Mouse (Mus musculus): ENCODE results near the gene Gosr2.

The Gosr2 gene

DNA sequence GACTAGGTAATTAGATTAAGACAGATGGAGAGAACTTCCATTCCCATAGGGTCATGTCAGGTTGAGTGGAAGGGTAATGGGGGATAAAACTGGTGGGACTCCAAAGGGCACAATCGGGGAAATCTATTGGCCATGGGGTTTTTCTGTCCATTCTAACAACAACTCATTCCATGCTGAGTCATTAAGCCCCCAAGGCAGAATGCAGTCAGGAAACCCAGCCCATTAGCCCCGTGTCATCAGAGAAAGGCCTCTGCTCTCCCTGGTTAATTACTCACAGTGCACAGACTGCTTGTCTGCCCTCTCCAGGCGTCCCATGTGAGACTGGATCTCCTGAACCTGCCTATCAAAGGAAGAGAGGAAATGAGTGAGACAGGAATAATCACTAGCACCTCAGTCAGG, 8.7 kb downstream of the Gosr2 start:
- no peak for DNase-seq

DNA sequence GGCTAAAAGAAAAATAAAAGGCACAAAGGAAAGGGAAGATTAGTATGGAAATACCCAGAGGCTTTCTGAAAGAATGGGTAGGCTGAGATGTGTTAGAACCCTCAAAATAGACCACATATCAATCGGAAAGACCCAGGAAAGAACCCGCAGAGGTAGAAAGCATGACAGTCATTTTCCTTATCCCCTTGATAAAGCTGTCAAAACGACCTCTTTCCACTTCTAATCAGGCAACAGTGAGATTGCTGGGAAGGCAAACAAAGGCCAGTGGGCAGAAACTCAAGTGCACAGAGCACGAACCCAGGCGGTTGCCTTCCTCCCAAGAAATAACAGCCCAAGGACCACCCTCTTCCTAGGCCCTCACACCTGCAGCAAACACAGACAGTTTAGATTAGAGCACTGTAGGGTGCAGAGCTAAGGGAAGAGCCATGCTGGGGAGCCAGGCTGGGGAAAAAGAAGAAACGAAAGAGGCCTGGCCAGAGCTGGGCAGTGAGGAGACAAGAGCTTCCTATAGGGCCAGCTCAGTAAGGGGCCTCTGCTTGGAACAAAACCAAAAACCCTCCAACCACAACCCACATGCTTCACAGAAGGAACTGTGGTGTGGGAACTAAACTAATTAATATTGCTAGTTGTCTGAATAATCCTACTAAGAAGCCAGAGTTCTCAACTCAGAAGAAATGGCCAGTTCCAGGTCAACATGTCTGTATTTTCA, 9.3 kb downstream of the Gosr2 start:
- DNase-seq, result no peak

DNA sequence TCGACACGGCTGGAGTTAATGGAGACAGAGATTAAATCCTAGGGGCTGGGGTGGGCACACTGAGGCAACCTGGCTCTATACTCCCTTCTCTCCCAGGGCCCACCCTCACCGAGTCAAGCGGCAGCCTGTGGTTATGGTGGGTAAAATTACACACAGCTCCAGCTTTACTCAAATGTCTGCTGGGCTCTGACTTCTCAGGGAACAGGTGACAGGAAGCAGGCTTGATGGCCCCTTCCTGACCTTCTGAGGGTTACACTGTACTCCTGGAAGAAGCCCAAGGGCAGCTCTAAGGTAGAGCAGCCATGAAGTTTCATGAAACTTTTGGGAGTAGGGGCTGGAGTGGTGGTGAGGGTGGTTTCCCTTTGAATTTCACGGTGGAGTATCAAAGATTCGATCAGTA, 11.0 kb downstream of the Gosr2 start:
- no peak for DNase-seq

GRCm38 (mm10) chr11:103685261-103685736, 12.4 kb downstream of the Gosr2 start:
- DNase-seq, result peak; percentile 64

GRCm38 (mm10) chr11:103683667-103684334, 13.9 kb downstream of the Gosr2 start:
- no peak for DNase-seq

DNA sequence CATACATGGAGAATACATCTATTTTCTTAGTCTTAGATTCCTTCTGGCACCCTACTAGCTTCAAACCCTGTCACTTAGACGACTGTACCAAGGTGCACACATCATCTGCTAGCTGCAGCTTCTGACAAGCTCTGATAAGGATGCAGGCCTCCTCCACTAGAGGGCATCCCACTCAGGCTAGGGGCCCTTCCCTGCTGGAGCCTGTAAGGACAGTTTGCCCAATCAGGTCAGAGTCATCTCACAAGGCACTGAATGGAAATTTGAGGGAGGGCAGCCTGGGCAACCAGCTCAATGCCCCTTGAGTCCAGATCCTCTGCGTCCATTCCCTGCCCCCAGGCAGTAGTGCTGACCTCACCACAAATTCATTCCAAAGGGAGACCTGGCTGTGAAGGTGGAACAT, 20.7 kb downstream of the Gosr2 start:
- peak; percentile 61 for DNase-seq

- DNase-seq, result peak; percentile 69
These were observed 22.1 kb downstream of the Gosr2 start for GRCm38 (mm10) chr11:103675556-103675955.

- DNase-seq, result no peak
These were observed 30.7 kb downstream of the Gosr2 start for GRCm38 (mm10) chr11:103666907-103667426.

DNA sequence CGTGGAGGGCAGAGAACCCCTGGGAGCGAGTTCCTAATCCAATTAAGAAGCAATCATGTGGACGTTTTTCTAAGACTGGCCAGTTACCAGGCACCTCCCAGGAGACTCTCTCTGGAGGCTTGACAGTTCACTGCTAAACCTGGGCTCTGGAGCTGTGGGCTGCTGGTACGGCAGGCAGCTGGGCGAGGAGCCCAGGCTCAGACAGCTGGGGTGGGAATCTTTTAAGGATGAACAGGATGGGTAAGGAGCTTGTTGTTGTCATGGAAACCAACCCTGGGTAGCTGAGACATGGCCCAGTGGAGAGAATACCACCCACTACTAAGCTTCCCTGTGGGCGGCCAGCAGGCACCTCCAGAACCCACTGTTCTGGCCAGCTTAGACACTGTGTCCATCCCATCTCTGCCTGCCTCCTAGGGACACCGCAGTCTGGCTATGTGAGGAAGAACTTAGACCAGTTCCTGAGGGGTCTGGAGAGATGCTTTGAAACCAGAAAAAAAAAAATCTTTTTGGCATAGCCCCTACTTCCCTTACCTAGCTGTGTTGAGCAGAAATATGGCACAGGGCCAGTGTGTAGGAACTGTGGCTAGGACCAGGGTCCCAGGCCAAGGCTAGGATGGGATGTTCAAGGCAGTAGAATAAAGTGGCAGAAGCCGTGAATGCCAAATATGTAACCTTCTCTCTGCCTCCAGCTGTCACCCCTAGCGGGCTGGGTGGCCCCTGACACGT, 31.4 kb downstream of the Gosr2 start:
- DNase-seq, result peak; percentile 77

DNA sequence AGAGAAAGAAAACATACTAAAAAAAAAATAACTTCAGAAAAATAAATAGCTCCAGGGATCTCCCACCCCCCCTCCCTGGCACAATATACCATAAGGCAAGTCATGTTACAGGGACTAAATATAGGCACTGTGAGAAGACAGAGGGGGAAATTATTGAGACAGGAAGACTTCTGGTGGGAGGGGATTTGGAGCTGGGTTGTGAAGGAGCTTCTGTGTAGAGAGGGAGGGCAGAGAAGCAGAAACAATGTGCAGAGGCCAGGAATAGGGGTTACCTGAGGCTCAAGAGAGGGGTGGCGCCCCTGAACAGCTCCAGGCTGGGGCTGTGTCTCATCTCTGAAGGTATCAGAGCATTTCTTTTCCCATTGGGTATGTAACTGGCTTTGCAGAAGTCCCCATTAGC, 32.0 kb downstream of the Gosr2 start:
- no peak for DNase-seq

DNA sequence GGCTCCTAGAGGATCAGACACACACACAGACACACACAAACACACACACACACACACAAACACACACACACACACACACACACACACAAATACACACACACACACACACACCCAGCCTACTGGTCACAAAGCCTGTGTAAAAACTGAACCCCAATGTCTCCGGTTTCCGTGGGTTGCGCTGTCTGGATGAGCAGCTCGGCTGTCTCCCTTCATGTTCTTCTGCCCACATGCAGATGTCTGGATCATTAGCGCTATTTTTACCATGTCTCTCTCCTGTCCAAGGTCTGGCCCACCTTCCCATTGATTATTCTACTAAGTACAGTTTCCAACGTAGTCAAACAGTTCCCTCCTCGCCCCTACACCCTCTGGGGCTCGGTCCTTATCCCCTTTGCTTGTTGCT, 34.6 kb downstream of the Gosr2 start:
- DNase-seq, result no peak

GRCm38 (mm10) chr11:103662546-103662945, 35.2 kb downstream of the Gosr2 start:
- peak; percentile 83 for DNase-seq

DNA sequence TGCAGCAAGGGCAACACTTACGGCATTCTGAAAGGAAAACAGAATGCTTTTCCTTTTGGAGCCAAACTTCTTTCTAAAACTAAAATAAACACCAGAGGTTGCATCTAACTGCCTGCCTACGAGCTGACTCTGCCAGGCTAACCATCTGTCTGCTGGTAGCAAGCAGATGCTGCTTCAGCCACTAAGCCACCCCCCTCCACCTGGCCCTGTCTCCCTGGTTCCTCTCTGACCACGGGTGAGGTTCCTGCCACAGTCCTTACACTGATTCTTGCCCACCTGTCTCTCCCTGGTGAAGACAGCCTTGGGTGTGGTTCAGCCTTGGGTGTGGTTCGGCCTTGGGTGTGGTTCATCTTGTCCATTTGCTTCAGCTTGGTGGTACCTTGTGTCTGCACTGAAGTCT, 35.8 kb downstream of the Gosr2 start:
- peak; percentile 38 for DNase-seq

DNA sequence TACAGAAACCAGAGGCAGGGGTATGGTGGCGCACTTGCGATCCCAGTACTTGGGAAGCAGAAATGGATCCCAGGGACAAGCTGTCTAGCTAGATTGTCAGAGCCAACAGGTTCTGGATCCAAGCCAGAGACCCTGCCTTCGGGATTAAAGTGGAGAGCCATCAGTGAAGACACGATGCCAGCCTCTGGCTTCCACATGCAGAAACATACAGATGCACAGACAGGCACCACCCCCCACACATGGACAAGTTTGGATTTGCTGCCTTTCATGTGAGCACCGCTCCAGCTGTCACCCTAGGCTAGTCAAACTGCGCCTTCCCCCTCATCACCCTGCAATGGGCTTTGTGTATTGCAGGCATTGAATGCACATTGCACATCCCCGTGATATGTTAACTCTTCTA, 39.5 kb downstream of the Gosr2 start:
- no peak for DNase-seq

- DNase-seq, result no peak
These were observed 41.2 kb downstream of the Gosr2 start for GRCm38 (mm10) chr11:103656520-103656919.

GRCm38 (mm10) chr11:103653359-103653965, 44.2 kb downstream of the Gosr2 start:
- DNase-seq, result peak; percentile 57

DNA sequence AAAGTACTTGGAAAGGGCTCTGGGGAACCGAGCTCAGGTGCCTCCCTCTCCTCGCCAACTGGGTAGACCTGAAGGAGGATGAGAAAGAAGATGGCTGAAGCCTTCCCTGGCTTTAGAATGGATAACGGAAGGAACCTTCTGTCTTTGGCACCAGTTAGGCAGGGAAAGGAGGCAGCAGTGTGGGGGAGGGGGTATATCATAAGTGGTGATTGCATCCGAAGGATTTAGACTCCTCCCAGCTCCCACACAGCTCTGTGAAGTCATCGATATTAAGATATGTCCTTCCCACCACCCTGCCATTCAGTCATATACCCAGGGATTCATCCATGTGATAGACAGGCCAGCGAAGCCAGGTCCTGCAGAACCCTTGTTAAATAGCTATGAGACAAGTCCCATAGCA, 46.3 kb downstream of the Gosr2 start:
- DNase-seq, result peak; percentile 42

DNA sequence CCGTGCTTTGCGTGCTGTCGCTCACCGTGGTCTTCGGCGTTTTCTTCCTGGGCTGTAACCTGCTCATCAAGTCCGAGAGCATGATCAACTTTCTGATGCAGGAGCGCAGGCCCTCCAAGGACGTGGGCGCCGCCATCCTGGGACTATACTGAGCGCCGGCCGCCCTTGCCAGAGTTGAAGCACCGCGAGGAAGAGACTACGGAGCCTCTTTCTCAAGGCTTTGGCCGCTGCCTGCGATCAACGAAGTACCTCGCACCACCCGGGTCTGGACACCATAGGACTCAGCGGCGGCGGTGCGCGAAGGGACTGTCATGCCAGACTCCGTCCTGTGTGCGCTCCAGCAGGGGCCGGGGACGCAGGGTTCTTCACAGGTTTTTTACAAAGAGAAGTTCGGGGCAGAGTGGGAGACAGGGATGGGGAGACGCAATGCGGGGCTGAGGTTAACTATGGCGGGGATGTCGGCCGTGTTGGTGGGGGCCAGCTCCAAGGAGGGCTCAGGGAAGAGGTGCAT, 47.7 kb downstream of the Gosr2 start:
- no peak for DNase-seq

- peak; percentile 90 for DNase-seq
These were observed 48.3 kb downstream of the Gosr2 start, which contains the start of gene Rprml for GRCm38 (mm10) chr11:103649301-103649982. Gene Rprml (plus strand): TSS chr11:103649570.

GRCm38 (mm10) chr11:103648656-103649055, 49.0 kb downstream of the Gosr2 start:
- no peak for DNase-seq

GRCm38 (mm10) chr11:103647921-103648620, 49.6 kb downstream of the Gosr2 start:
- DNase-seq, result peak; percentile 23

DNA sequence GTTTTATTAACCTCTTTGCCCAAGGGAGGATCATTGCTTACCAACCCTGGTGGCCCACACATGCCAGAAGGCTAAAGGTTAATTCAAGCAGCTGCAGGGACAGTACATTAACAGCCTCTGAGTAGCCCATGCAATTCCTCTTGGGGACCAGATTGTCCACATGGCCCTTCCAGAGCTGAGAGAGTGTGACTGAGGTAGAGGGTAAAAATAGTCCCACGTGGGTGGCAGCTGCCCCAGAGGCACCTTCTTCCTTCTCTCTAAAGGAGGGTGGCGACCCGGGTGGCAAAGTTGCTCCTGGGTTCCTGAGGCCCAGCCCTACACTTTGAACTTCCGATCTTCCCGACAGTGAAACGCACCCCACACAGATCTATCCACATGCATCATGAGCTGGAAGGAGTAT, 51.4 kb downstream of the Gosr2 start:
- no peak for DNase-seq
